Mouse (Mus musculus) gastrocnemius, postnatal 4 days (tissue): Measurements from ENCODE around the gene Nup107. TPM values are rescaled to one million over a fixed set of nuclear protein-coding genes. Genes with fewer than 3 reads are reported as not detected.

Source experiments
- DNase-seq, 2 experiments: peaks; one replicate each; pipeline ENCODE4 v3.0.0; 2021 to 2022; ENCODE audit warnings: low spot score in 2 of 2, mixed read lengths in 2 of 2
- long read RNA-seq, 2 experiments: library from polyadenylated mRNA; stranded (forward); transcript quantifications; one replicate each; pipeline ENCODE4 v2.0.0; 2021
- total RNA-seq, 2 experiments: library from RNA; stranded (reverse); gene quantifications; 2 replicates each; pipeline ENCODE4 v1.2.3; 2021

Gene Nup107
- 10 to 100 TPM; 16.8 to 21.3 TPM for total RNA-seq
- long read RNA-seq, experiment 1, transcript Nup107-201 (28 exons, 3,114 nt): major isoform, 28 of 34 reads
- long read RNA-seq, experiment 1, partial matches to known transcripts: 3 of 34 reads
- long read RNA-seq, experiment 1, other reads (novel, unspliced or antisense): 3 of 34 reads
- long read RNA-seq, experiment 2, transcript Nup107-201 (28 exons, 3,114 nt): major isoform, 21 of 35 reads
- long read RNA-seq, experiment 2, partial matches to known transcripts: 2 of 35 reads
- long read RNA-seq, experiment 2, other reads (novel, unspliced or antisense): 12 of 35 reads

DNA sequence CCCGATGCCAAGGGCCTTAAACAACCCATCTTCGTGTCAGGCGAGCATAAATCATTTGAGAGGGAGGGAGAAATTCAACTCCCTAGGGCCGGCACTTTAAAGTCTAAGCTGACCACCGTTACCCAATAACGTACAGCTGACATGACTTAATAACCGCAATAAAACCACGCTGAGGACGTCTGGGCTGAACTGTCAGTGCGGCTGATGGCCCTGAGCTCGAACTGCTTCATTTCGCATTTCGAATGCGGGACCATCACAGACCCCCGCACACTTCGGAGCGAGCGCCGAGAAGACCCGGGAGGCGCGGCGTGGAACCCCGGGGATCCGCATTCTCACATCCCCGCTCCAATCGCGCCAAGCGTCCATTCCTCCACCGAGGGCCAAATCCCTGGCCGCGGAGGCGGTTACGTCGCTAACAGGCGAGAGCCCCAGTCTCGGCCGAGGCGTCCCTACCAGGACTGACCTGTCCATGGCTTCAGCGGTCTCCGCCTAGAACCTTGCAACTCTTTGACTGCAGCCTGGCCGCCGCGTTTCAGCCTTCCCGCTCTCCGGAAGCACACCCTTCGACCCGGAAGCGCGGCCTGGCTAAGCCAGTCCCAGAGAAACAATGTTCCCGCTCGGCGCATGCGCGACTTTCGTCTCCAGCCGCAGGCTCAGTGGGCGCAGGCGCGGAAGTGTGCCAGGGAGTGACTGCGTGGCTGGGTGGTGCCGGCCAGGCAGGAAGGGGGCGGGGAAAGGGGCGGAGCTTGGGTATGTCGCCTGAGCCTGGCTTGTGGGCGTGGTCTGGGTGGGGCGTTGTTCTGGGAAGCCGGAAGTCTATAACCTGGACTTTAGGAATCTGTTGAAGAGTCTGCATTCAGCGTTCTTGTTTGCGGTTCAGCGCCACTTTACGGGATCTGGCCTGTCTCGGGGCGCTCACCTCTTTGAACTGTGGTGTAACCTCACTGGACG, at the start of gene Nup107:
Nup107 (minus strand) TSS at position 565 of the 951 bp plus-strand sequence.
- peak; percentile 100 for DNase-seq

- no peak for DNase-seq
Observed at GRCm38 (mm10) chr10:117841765-117842164, 49.3 kb upstream of the Nup107 start.

DNA sequence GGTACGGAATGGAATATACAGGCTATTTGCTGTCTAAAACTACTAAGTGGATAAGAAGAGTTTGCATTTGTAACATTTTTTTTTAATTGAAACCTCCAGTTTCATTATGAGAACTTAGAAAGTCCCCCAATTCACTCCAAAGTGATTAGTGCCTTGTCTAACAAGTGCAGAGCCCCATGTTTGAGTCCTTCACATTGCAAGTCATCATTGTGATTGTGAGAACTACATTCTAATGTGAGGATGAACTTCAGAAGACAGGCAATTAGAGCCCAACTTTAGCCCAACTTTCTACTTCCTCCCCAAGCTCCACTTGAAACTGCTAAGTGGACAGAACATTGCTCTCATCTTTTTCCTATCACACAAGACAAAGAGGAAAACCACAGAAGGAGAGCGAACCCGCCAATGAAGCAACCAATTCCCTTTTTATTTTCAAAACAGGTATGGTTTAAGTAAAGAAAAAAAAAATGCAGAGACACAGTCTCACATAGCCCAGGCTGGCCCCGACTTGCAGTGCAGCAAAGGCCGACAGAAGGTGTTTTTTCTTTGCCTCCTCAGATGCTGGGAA, 48.0 kb upstream of the Nup107 start:
- DNase-seq: no peak

DNA sequence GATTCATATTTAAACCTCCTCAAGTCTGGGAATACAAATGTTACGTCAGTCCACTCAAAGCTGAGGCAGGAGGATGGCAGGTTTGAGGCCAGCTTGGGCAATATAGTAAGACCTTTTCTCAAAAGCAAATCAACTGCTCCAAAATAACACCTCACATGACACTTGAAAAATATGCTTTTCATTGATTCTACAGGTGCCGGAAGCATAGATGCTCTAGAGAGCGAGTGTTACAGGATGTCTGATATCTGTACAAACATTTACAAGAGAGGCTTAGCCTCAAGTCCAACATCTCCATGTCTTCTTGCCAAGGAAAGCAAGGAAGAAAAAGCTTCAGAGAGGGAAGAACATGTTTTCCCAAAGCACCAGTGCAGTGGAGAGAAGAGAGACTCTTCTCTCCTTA, 47.2 kb upstream of the Nup107 start:
- no peak for DNase-seq

DNA sequence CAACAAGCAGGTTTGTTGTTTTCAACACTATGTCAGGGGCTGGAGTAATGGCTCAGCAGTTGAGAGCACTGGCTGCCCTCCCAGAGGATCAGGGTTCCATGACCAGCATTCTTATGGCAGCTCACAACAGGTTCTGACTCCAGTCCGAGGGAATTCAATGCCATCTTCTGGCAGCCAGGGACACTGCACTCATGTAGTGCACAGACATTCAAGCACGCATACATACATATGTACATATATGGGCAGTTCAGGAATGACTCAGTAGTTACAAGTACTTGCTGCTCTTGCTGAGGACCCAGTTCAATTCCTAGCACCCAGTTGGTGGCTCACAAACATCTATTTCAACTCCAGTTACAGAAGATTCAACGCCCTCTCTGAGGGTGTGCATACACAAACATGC, 46.4 kb upstream of the Nup107 start:
- no peak for DNase-seq

GRCm38 (mm10) chr10:117836354-117836753, 43.8 kb upstream of the Nup107 start:
- no peak for DNase-seq

DNA sequence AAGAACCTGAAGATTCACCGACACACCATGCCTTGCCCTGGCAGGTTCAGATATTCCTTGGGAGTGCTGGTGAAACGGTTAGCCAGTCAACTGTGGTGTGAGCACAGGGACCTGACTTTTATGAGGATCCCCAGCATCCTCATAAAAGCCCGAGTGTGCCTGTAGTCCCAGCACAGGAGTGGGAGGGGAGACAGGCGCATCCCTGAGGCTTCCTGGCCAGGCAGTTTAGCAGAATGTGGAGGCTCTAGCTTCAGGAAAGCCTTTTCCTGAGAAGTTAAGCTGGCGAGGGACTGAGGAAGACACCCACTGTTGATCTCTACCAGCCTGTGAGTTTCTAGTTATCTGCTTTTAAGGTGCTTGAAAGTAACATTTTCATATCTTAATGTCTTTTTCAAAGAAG, 42.9 kb upstream of the Nup107 start:
- no peak for DNase-seq

GRCm38 (mm10) chr10:117830797-117831196, 38.3 kb upstream of the Nup107 start:
- DNase-seq: no peak

DNA sequence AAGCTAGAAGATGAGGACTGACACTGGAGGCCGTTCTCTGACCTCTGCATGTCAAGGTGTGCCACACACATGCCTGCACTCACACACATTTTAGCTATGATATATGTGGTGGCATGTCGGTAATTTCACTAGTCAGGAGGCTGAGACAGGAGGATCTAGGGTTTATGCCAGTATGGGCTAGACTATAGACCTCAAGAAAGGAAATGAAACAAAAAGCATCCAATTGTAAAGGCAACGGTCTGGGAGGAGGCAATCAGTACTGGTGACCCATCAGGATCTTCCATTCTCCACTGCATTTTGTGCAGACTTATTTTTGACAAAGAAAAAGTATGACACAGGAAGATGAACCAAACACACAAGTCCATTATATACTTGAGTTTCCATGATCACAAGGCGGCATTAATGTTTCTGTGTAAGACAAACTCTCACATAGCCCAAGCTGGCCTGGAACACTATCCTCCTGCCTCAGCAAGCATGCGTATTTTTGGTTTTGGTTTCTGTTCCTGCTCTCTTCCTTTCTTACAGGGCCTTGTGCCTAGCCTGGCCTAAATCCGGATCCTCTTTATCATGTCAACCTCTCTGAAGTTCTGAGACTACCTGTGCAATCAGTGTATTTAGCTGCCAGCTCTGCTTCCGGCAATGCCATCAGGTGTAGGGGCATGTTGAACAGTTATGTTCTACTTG, 37.1 kb upstream of the Nup107 start:
- no peak for DNase-seq

GRCm38 (mm10) chr10:117829022-117829421, 36.5 kb upstream of the Nup107 start:
- no peak for DNase-seq

- no peak for DNase-seq
Observed at GRCm38 (mm10) chr10:117828536-117828935, 36.0 kb upstream of the Nup107 start.

DNA sequence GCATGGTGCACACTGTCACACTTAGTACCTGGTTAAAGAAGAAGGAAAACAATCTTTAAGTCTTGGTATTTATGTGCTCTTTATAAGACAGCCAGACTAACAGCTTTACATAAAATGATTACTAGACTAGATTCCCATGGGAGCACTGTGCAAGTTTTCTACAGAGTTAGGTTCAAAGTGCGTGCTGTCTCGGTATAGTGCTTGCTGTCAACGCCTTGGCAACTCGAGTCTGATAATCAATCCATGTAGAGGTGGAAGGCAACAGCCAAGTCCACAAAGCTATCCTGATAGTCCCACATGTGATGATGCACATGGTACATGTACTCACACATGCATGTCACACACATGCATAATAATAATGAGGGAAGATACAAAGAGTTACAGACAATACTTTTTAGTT, 32.1 kb upstream of the Nup107 start:
- DNase-seq: no peak

- no peak for DNase-seq
Observed at GRCm38 (mm10) chr10:117824139-117824538, 31.6 kb upstream of the Nup107 start.

GRCm38 (mm10) chr10:117823321-117823720, 30.8 kb upstream of the Nup107 start:
- DNase-seq: no peak

GRCm38 (mm10) chr10:117818600-117818999, 26.1 kb upstream of the Nup107 start:
- DNase-seq: no peak

- no peak for DNase-seq
Observed at GRCm38 (mm10) chr10:117816721-117817120, 24.2 kb upstream of the Nup107 start.

DNA sequence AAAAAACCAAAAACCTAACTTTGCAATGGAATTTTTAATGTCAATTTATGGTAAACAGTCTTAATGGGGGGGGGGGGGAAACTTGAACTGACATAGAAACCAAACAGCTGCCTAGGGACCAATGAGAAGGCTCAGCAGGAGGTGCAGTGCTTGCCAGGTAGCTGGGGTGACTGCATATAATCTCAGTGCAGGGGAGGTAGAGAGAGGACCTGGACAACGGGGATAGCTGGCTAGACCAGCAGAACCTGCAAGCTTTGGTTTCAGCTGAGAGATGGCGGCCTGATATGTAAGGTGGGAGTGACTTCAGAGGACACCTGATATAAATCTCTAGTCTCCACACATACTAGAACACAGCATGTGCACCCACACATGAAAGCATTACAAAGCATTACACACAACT, 20.0 kb upstream of the Nup107 start:
- DNase-seq: no peak

DNA sequence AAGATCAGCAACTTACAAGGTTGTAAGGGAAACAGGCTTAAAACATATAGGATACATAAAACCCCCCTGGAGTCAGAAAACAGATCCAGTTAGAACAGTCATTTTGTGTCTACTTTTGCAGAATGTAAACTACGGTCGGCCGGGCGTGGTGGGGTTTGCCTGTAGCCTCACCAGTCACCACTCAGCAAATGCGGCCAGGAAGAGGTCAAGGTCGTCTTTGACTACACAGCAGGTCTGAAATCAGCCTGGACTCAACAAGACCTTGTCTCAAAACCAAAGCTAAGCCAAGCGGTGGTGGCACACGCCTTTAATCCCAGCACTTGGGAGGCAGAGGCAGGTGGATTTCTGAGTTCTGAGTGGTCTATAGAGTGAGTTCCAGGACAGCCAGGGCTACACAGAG, 19.1 kb upstream of the Nup107 start:
- DNase-seq: no peak

GRCm38 (mm10) chr10:117810506-117810905, 18.0 kb upstream of the Nup107 start:
- no peak for DNase-seq

GRCm38 (mm10) chr10:117808068-117808467, 15.6 kb upstream of the Nup107 start:
- DNase-seq: no peak

GRCm38 (mm10) chr10:117805919-117806318, 13.4 kb upstream of the Nup107 start:
- no peak for DNase-seq
